Mouse (Mus musculus) central nervous system, embryonic 11.5 days (tissue): ENCODE data around the gene Cdca7l. TPM values are rescaled to one million over a fixed set of nuclear protein-coding genes. Genes with fewer than 3 reads are reported as not detected.

Experiments used
- polyA plus RNA-seq: library from polyadenylated mRNA; depleted of rRNA; stranded (reverse); fragments of >200 nt; gene quantifications from 2 replicates; pipeline ENCODE4 v1.2.3, GENCODE M21; 2012; rRNA removed

The Cdca7l gene
- polyA plus RNA-seq: 21.9 and 39.5 TPM in 2 replicates

DNA sequence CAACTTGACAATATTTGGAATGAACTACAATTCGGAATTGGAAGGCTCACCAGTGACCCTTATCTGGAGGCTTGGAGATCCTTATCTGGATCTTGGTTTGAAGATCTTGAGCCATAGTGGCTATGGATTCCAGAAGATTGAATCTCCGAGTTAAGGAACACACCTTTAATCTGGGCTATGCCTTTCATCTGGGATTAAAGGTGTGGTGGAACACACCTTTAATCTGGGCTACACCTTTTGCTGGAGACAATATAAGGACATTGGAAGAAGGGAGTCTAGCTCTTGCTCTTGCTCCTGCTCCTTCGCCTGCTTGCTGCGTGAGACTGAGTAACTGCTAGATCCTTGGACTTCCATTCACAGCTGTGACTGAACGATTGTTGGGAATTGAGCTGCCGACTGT is at the start of gene Cdca7l:
Gene Cdca7l (plus strand): TSS at position 301 of the 400 bp plus-strand sequence.

